Mouse (Mus musculus): ENCODE data around the gene Arl15. TPM values are rescaled to one million over a fixed set of nuclear protein-coding genes. Genes with fewer than 3 reads are reported as not detected.

Arl15 gene
- polyA plus RNA-seq, 1 experiment = 1.3 TPM

- TF ChIP-seq CTCF (IDR thresholded peaks at IDR 0.05; ENCODE audit: extremely low read depth, insufficient read depth, insufficient read length, insufficient replicate concordance) (no peak), POLR2A (IDR thresholded peaks at IDR 0.05; ENCODE audit: low read depth, low read length) (no peak)
- 50% methylated on average over 3 of the region's 3 CpGs for WGBS
- Histone ChIP-seq H3K4me3 (ENCODE audit: extremely low read depth, insufficient read depth, insufficient read length) (no peak overlapping the region), H3K27me3 (ENCODE audit: control insufficient read depth, insufficient read depth, low read length) (no peaks in the 10 kb centered on the region), H3K36me3 (ENCODE audit: control insufficient read depth, insufficient read depth, low read length) (no peaks in the 10 kb centered on the region), H3K4me1 (ENCODE audit: control insufficient read depth, insufficient read depth, insufficient read length) (no peaks in the 10 kb centered on the region), H3K27ac (ENCODE audit: insufficient read depth, low read length) (no peak overlapping the region)
- no peak for DNase-seq (ENCODE audit: low read depth in 1 of 2, low spot score in 2 of 2)
Observed at GRCm38 (mm10) chr13:113828633-113829032, 34.3 kb downstream of the Arl15 start.

DNA sequence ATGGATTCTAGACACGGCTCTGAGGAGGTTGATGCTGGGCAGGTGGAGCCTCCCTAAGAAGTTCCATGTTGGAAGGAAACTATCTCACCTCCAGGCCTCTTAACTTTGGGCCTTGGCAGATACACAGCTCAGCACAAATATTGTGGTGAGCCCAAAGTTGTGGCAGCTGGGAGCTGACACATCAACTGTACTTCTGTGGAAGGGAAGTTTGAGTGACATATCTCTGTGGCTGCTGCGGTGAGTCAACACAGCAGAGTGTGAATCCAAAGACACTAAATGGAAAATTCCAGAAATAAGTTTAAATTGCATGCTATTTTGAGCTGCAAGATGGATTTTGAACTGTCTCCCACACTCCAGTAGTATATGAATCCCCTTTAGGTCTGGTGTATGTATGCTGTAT lies 34.8 kb downstream of the Arl15 start:
- H3K36me3 ChIP-seq (ENCODE audit: control insufficient read depth, insufficient read depth, low read length) = no peaks in the 10 kb centered on the region

DNA sequence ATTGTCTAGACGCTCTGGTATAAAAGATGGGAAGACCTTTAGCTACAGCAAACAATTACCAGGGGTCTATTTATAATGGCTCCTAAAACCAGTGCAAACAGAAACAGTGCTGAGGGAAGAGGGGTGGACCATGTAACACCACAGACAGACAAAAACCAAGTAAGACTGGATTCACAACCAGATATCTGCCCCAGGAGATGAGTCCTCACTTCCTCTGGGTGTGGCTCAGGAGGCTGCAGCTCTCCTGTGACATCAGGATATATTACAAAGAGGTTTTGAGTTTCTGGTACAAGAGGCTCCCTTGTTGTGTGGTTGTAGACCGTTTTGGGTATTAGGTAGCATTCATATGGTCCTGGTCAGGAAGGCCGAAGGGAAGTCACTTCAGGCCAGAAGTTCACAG lies 36.5 kb downstream of the Arl15 start:
- WGBS = 91% methylated on average over 3 of the region's 3 CpGs

More for the DNA sequence above, 34.8 kb downstream of the Arl15 start:
- no peak overlapping the region for H3K27ac ChIP-seq (ENCODE audit: insufficient read depth, low read length)
- no peak overlapping the region for H3K4me3 ChIP-seq (ENCODE audit: extremely low read depth, insufficient read depth, insufficient read length)
- WGBS = 66% methylated on average over 2 of the region's 2 CpGs
- DNase-seq (ENCODE audit: low read depth in 1 of 2, low spot score in 2 of 2) = no peak
- H3K27me3 ChIP-seq (ENCODE audit: control insufficient read depth, insufficient read depth, low read length) = no peaks in the 10 kb centered on the region
- no peak for TF ChIP-seq CTCF (IDR thresholded peaks at IDR 0.05; ENCODE audit: extremely low read depth, insufficient read depth, insufficient read length, insufficient replicate concordance)
- TF ChIP-seq POLR2A (IDR thresholded peaks at IDR 0.05; ENCODE audit: low read depth, low read length) = no peak
- no peaks in the 10 kb centered on the region for H3K4me1 ChIP-seq (ENCODE audit: control insufficient read depth, insufficient read depth, insufficient read length)

DNA sequence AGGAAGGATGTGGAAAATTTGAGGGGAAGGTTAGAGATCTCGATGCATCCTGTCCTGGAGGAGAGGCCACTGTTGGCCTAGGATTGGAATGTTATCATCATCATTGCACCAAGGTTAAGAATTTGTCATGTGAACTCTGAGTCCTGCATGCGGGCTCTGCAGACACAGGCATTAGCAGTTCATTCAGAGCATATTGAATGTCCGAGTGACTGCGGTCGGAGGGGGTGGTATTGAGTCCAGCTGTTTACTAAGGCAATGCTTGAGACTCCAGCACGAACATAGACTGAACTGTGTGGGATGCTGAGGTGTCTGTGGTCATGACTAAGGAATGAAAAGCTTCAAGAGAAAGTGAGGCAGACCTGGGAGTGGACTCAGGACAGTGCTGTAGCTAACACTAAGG lies 38.6 kb downstream of the Arl15 start:
- DNase-seq (ENCODE audit: low read depth in 1 of 2, low spot score in 2 of 2) = no peak
- no peaks in the 10 kb centered on the region for H3K27me3 ChIP-seq (ENCODE audit: control insufficient read depth, insufficient read depth, low read length)
- H3K36me3 ChIP-seq (ENCODE audit: control insufficient read depth, insufficient read depth, low read length) = no peaks in the 10 kb centered on the region
- WGBS = 90% methylated on average over 6 of the region's 6 CpGs
- H3K4me3 ChIP-seq (ENCODE audit: extremely low read depth, insufficient read depth, insufficient read length) = no peak overlapping the region
- no peak overlapping the region for H3K27ac ChIP-seq (ENCODE audit: insufficient read depth, low read length)
- no peaks in the 10 kb centered on the region for H3K4me1 ChIP-seq (ENCODE audit: control insufficient read depth, insufficient read depth, insufficient read length)
- TF ChIP-seq CTCF (IDR thresholded peaks at IDR 0.05; ENCODE audit: extremely low read depth, insufficient read depth, insufficient read length, insufficient replicate concordance) (no peak), POLR2A (IDR thresholded peaks at IDR 0.05; ENCODE audit: low read depth, low read length) (no peak)

More for the DNA sequence above, 36.5 kb downstream of the Arl15 start:
- Histone ChIP-seq H3K4me3 (ENCODE audit: extremely low read depth, insufficient read depth, insufficient read length) (no peak overlapping the region), H3K4me1 (ENCODE audit: control insufficient read depth, insufficient read depth, insufficient read length) (no peaks in the 10 kb centered on the region), H3K27ac (ENCODE audit: insufficient read depth, low read length) (no peak overlapping the region), H3K27me3 (ENCODE audit: control insufficient read depth, insufficient read depth, low read length) (no peaks in the 10 kb centered on the region), H3K36me3 (ENCODE audit: control insufficient read depth, insufficient read depth, low read length) (no peaks in the 10 kb centered on the region)
- TF ChIP-seq POLR2A (IDR thresholded peaks at IDR 0.05; ENCODE audit: low read depth, low read length) (no peak), CTCF (IDR thresholded peaks at IDR 0.05; ENCODE audit: extremely low read depth, insufficient read depth, insufficient read length, insufficient replicate concordance) (no peak)
- no peak for DNase-seq (ENCODE audit: low read depth in 1 of 2, low spot score in 2 of 2)

DNA sequence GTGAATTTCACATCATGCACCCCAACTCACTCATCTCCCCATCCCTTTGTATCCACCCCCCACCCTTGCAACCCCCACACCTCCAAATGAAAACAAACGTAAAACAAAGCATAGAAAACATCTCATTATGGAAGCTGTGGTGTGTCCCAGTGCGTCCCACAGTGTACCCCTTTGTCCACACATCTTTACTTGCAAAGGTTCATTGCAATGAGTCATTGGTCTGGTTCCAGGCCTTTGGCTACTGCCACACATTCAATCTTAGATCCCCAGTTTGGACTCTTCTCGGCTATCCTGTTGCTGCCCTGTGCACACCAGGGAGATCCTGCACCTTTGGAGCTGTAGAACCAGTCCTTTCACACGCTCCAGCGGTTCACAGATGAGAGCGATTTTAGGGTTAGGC lies 41.6 kb downstream of the Arl15 start:
- no peaks in the 10 kb centered on the region for H3K36me3 ChIP-seq (ENCODE audit: control insufficient read depth, insufficient read depth, low read length)
- H3K4me3 ChIP-seq (ENCODE audit: extremely low read depth, insufficient read depth, insufficient read length) = no peak overlapping the region
- no peaks in the 10 kb centered on the region for H3K27me3 ChIP-seq (ENCODE audit: control insufficient read depth, insufficient read depth, low read length)
- WGBS = 97% methylated on average over 6 of the region's 6 CpGs
- H3K4me1 ChIP-seq (ENCODE audit: control insufficient read depth, insufficient read depth, insufficient read length) = no peaks in the 10 kb centered on the region
- no peak overlapping the region for H3K27ac ChIP-seq (ENCODE audit: insufficient read depth, low read length)
- no peak for TF ChIP-seq CTCF (IDR thresholded peaks at IDR 0.05; ENCODE audit: extremely low read depth, insufficient read depth, insufficient read length, insufficient replicate concordance)
- TF ChIP-seq POLR2A (IDR thresholded peaks at IDR 0.05; ENCODE audit: low read depth, low read length) = no peak
- no peak for DNase-seq (ENCODE audit: low read depth in 1 of 2, low spot score in 2 of 2)

DNA sequence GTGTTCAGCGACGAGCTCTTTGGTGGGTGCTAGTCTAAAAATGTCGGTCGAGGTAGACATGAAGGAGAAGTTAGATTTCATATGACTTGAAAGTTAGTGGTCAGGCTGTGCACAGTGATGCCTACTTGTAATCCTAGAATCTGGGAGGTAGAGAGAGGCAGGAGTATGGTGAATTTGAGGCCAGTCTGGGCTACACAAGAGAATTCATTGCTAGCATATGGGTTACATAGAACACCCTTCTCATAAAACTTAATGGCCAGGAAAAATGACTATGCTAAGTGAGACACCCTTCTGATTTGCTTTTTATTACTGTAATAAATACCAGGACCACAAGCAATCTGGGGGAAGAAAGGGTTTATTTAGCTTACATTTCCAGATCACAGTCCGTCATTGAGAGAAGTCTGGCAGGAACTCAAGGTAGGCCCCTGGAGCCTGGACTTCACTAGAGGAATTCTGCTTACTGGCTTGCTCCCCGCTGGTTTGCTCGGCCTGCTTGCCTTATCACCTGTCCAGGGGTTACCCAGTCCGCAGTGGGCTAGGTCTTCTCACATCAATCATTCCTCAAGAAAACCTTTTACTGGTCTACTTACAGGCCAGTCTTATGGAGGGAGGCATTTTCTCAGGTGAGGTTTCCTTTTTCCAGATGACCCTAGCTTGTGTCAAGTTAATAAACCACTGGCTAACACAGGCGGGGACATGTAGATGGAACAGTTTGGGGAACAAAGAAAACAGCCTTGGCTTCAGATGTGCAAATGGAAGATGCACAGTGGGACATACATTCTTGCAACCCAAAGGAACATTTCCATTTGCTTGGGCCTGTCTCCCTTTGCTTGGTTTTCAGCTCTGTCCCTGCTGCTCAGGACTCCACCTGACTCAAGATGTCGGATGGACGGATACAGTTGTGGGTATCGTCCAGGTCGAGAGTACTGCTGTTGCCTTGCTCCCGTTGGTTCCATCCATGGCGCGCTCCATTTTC lies 44.6 kb downstream of the Arl15 start:
- Histone ChIP-seq H3K4me1 (ENCODE audit: control insufficient read depth, insufficient read depth, insufficient read length) (no peaks in the 10 kb centered on the region), H3K36me3 (ENCODE audit: control insufficient read depth, insufficient read depth, low read length) (no peaks in the 10 kb centered on the region), H3K4me3 (ENCODE audit: extremely low read depth, insufficient read depth, insufficient read length) (no peak overlapping the region), H3K27me3 (ENCODE audit: control insufficient read depth, insufficient read depth, low read length) (no peaks in the 10 kb centered on the region), H3K27ac (ENCODE audit: insufficient read depth, low read length) (no peak overlapping the region)
- WGBS = 95% methylated on average over 16 of the region's 16 CpGs
- no peak for DNase-seq (ENCODE audit: low read depth in 1 of 2, low spot score in 2 of 2)
- TF ChIP-seq POLR2A (IDR thresholded peaks at IDR 0.05; ENCODE audit: low read depth, low read length) (no peak), CTCF (IDR thresholded peaks at IDR 0.05; ENCODE audit: extremely low read depth, insufficient read depth, insufficient read length, insufficient replicate concordance) (no peak)

- WGBS = 68% methylated on average over 6 of the region's 6 CpGs
- no peaks in the 10 kb centered on the region for H3K27me3 ChIP-seq (ENCODE audit: control insufficient read depth, insufficient read depth, low read length)
- no peaks in the 10 kb centered on the region for H3K36me3 ChIP-seq (ENCODE audit: control insufficient read depth, insufficient read depth, low read length)
- no peak overlapping the region for H3K27ac ChIP-seq (ENCODE audit: insufficient read depth, low read length)
- H3K4me3 ChIP-seq (ENCODE audit: extremely low read depth, insufficient read depth, insufficient read length) = no peak overlapping the region
- DNase-seq (ENCODE audit: low read depth in 1 of 2, low spot score in 2 of 2) = no peak
- TF ChIP-seq CTCF (IDR thresholded peaks at IDR 0.05; ENCODE audit: extremely low read depth, insufficient read depth, insufficient read length, insufficient replicate concordance) (no peak), POLR2A (IDR thresholded peaks at IDR 0.05; ENCODE audit: low read depth, low read length) (no peak)
- H3K4me1 ChIP-seq (ENCODE audit: control insufficient read depth, insufficient read depth, insufficient read length) = no peaks in the 10 kb centered on the region; the same call in 1 of the 2 replicates
Observed at GRCm38 (mm10) chr13:113840421-113840820, 46.1 kb downstream of the Arl15 start.
